Mouse (Mus musculus): ENCODE measurements around the gene Tnk2. TPM values are rescaled to one million over a fixed set of nuclear protein-coding genes. Genes with fewer than 3 reads are reported as not detected.
A peak's percentile ranks its signal among the peaks of the same experiment; 100 is the strongest.

The Tnk2 gene
- polyA plus RNA-seq, 1 experiment from 2014 or later = 4.5 TPM

- H3K9ac ChIP-seq = no peak overlapping the region
- H3K4me3 ChIP-seq (replicated peaks) = no peak overlapping the region
- no peaks in the 10 kb centered on the region for H3K27me3 ChIP-seq
- H3K9me3 ChIP-seq (replicated peaks) = no peaks in the 10 kb centered on the region
- no peak overlapping the region for H3K4me2 ChIP-seq
- WGBS (ENCODE audit: insufficient replicate concordance) = 48% methylated on average over 1 of the region's 1 CpGs
- H3K4me1 ChIP-seq (replicated peaks) = peaks cover 91% of the 10 kb centered on the region
- no peaks in the 10 kb centered on the region for H3K36me3 ChIP-seq (replicated peaks)
- H3K27ac ChIP-seq (replicated peaks) = peak overlapping the region; percentile 48; the same call in 1 of the 2 replicates
- ATAC-seq (ENCODE audit: insufficient read depth) = no peak
Measured at GRCm38 (mm10) chr16:32660095-32660494, 16.4 kb downstream of the Tnk2 start.

DNA sequence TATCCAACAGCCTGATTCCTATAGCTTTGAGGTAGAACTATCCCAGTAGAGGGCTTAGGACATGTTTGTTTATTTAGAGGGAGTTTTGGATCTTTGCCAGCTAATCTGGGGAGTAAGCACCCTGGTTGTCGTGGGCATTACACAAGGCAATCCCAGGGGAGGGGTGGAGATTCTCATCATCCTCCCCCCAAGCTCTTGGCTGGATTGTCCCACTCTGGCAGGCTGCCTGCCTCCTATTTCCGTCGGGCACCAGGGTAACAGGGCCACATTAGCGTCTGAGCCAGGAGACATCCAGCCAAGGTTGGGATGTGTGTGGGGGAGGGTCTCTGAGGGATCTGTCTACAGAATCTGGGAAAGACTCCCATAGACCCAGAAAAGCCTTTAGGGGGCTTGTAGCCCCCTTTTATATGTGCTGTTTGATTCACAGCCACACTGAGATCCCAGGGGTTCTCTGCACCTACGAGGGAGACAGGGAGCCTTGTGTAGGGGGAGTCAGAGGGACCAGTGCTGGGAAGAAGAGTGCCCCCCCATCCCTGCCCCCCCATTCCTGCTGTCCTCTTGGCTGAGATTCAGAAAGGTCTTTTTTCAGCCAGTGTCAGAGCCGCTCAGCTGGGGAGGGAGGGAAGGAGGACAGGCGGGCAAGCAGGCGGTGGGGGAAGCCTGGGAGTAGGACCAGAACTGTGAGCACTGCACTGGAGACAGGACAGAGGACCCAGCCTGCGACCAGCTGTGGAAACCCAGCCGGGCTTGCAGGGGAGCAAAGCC, 17.1 kb downstream of the Tnk2 start:
- no peaks in the 10 kb centered on the region for H3K9me3 ChIP-seq (replicated peaks)
- peak; percentile 10; the same call in 1 of the 2 replicates for ATAC-seq (ENCODE audit: insufficient read depth)

DNA sequence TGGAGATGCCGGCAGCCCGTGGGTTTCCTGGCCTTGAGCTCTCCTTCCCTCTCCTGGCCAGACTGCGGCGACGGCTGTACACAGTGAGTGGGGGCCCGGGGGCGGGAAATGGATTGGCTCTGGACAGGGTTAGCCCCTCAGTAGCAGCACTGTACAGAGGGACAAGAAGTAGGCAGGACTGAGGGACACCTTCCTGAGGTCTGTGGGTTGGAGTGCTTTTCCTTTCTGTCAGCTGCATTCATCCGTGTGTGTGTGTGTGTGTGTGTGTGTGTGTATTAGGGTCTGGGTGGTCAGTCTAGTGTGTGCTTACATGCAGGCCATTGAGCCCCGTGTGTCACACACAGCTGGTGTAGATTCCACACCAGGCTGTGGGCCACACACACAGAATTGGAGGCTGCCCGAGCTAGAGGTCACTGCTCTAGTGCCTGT, 17.8 kb downstream of the Tnk2 start:
- WGBS (ENCODE audit: insufficient replicate concordance) = 45% methylated on average over 10 of the region's 10 CpGs
- Histone ChIP-seq H3K4me1 (replicated peaks) (peaks cover 99% of the 10 kb centered on the region), H3K4me2 (no peak overlapping the region; the same call in 1 of the 2 replicates), H3K4me3 (replicated peaks) (no peak overlapping the region), H3K9me3 (replicated peaks) (no peaks in the 10 kb centered on the region), H3K27me3 (no peaks in the 10 kb centered on the region), H3K9ac (no peak overlapping the region), H3K36me3 (replicated peaks) (no peaks in the 10 kb centered on the region), H3K27ac (replicated peaks) (0 out of 2 replicates have a peak overlapping the region, but pooled peaks have one; percentile 34)
- ATAC-seq (ENCODE audit: insufficient read depth) = no peak

More for the DNA sequence above, 17.1 kb downstream of the Tnk2 start:
- H3K27ac ChIP-seq (replicated peaks) = peak overlapping the region; percentile 48
- no peak overlapping the region for H3K9ac ChIP-seq
- H3K4me1 ChIP-seq (replicated peaks) = peaks cover 98% of the 10 kb centered on the region
- H3K27me3 ChIP-seq = no peaks in the 10 kb centered on the region
- no peak overlapping the region for H3K4me3 ChIP-seq (replicated peaks)
- 49% methylated on average over 10 of the region's 10 CpGs for WGBS (ENCODE audit: insufficient replicate concordance)
- H3K4me2 ChIP-seq = no peak overlapping the region
- H3K36me3 ChIP-seq (replicated peaks) = no peaks in the 10 kb centered on the region

- no peak for ATAC-seq (ENCODE audit: insufficient read depth)
- no peaks in the 10 kb centered on the region for H3K9me3 ChIP-seq (replicated peaks)
- no peak overlapping the region for H3K4me3 ChIP-seq (replicated peaks)
- no peaks in the 10 kb centered on the region for H3K27me3 ChIP-seq
- no peak overlapping the region for H3K9ac ChIP-seq
- H3K27ac ChIP-seq (replicated peaks) = no peak overlapping the region
- WGBS (ENCODE audit: insufficient replicate concordance) = 75% methylated on average over 7 of the region's 7 CpGs
- no peaks in the 10 kb centered on the region for H3K36me3 ChIP-seq (replicated peaks)
- no peak overlapping the region for H3K4me2 ChIP-seq
- peaks cover 99% of the 10 kb centered on the region for H3K4me1 ChIP-seq (replicated peaks)
Measured at GRCm38 (mm10) chr16:32662372-32662771, 18.7 kb downstream of the Tnk2 start.

GRCm38 (mm10) chr16:32663231-32663858, 19.7 kb downstream of the Tnk2 start:
- WGBS (ENCODE audit: insufficient replicate concordance) = 77% methylated on average over 9 of the region's 9 CpGs
- Histone ChIP-seq H3K27ac (replicated peaks) (peak overlapping the region; percentile 95), H3K9ac (peak overlapping the region; percentile 9; the same call in 1 of the 2 replicates), H3K4me3 (replicated peaks) (no peak overlapping the region), H3K36me3 (replicated peaks) (no peaks in the 10 kb centered on the region), H3K27me3 (no peaks in the 10 kb centered on the region), H3K4me1 (replicated peaks) (peaks cover 100% of the 10 kb centered on the region), H3K9me3 (replicated peaks) (no peaks in the 10 kb centered on the region), H3K4me2 (no peak overlapping the region)
- no peak for ATAC-seq (ENCODE audit: insufficient read depth)

DNA sequence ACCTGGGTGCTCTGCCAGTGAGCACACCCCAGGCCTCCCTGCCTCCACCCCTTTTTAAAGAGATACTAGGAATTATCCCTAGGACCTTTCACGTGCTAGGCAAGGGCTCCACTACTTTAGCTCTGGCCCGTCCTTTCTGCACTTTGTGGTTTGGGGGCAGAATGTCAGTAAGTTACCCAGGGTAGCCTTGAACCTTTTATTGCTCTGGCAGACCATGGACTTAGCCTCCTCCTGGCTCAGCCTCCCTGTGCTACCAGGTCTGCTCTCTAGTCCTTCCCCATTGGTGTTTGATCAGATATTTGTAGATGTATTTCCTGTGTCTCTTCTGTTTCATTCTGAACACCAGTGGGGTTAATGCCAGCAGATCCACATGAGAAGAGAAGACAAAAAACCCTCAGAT, 20.5 kb downstream of the Tnk2 start:
- H3K27me3 ChIP-seq = no peaks in the 10 kb centered on the region
- ATAC-seq (ENCODE audit: insufficient read depth) = no peak
- peaks cover 96% of the 10 kb centered on the region for H3K4me1 ChIP-seq (replicated peaks)
- WGBS (ENCODE audit: insufficient replicate concordance) = 25% methylated on average over 2 of the region's 2 CpGs
- no peak overlapping the region for H3K4me3 ChIP-seq (replicated peaks)
- H3K9me3 ChIP-seq (replicated peaks) = no peaks in the 10 kb centered on the region
- H3K27ac ChIP-seq (replicated peaks) = peak overlapping the region; percentile 95
- H3K9ac ChIP-seq = peak overlapping the region; percentile 16; the same call in 1 of the 2 replicates
- peak overlapping the region; percentile 63 for H3K4me2 ChIP-seq
- H3K36me3 ChIP-seq (replicated peaks) = no peaks in the 10 kb centered on the region

GRCm38 (mm10) chr16:32665851-32666665, 22.4 kb downstream of the Tnk2 start:
- H3K27ac ChIP-seq (replicated peaks) = peak overlapping the region; percentile 95
- H3K27me3 ChIP-seq = no peaks in the 10 kb centered on the region
- peaks cover 9% of the 10 kb centered on the region for H3K36me3 ChIP-seq (replicated peaks)
- H3K4me2 ChIP-seq = peak overlapping the region; percentile 63
- peak overlapping the region; percentile 11 for H3K4me3 ChIP-seq (replicated peaks)
- peaks cover 96% of the 10 kb centered on the region for H3K4me1 ChIP-seq (replicated peaks)
- H3K9ac ChIP-seq = peak overlapping the region; percentile 54
- no peaks in the 10 kb centered on the region for H3K9me3 ChIP-seq (replicated peaks)
- peak; percentile 95 for ATAC-seq (ENCODE audit: insufficient read depth)
- WGBS (ENCODE audit: insufficient replicate concordance) = 10% methylated on average over 11 of the region's 11 CpGs

- no peak for ATAC-seq (ENCODE audit: insufficient read depth)
- no peaks in the 10 kb centered on the region for H3K27me3 ChIP-seq
- H3K9me3 ChIP-seq (replicated peaks) = no peaks in the 10 kb centered on the region
- H3K36me3 ChIP-seq (replicated peaks) = peaks cover 18% of the 10 kb centered on the region
- peak overlapping the region; percentile 54 for H3K9ac ChIP-seq
- peak overlapping the region; percentile 11; the same call in 1 of the 2 replicates for H3K4me3 ChIP-seq (replicated peaks)
- H3K27ac ChIP-seq (replicated peaks) = peak overlapping the region; percentile 95
- H3K4me1 ChIP-seq (replicated peaks) = peaks cover 96% of the 10 kb centered on the region
- peak overlapping the region; percentile 63 for H3K4me2 ChIP-seq
- 46% methylated on average over 9 of the region's 9 CpGs for WGBS (ENCODE audit: insufficient replicate concordance)
Measured at GRCm38 (mm10) chr16:32666671-32667551, 23.2 kb downstream of the Tnk2 start.

DNA sequence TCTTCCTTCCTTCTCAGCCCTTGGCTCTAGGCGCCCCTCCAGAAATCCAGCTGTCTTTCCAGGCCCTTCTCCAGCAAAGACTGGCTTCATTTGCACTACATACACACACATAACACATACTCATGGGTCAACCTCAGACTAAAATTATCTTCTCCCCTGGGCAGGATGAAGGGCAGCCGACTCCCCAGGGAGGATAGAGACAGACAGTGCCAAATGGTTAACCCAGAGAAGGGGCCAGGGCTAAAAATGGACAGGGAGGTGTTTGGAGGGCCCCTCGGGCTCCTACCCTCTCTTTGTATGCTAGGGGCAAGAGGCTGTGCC, 23.8 kb downstream of the Tnk2 start:
- Histone ChIP-seq H3K4me1 (replicated peaks) (peaks cover 96% of the 10 kb centered on the region), H3K4me2 (no peak overlapping the region), H3K9ac (peak overlapping the region; percentile 19; the same call in 1 of the 2 replicates), H3K27ac (replicated peaks) (peak overlapping the region; percentile 95), H3K9me3 (replicated peaks) (no peaks in the 10 kb centered on the region), H3K4me3 (replicated peaks) (no peak overlapping the region), H3K36me3 (replicated peaks) (peaks cover 18% of the 10 kb centered on the region), H3K27me3 (no peaks in the 10 kb centered on the region)
- ATAC-seq (ENCODE audit: insufficient read depth) = no peak
- WGBS (ENCODE audit: insufficient replicate concordance) = 63% methylated on average over 3 of the region's 3 CpGs

DNA sequence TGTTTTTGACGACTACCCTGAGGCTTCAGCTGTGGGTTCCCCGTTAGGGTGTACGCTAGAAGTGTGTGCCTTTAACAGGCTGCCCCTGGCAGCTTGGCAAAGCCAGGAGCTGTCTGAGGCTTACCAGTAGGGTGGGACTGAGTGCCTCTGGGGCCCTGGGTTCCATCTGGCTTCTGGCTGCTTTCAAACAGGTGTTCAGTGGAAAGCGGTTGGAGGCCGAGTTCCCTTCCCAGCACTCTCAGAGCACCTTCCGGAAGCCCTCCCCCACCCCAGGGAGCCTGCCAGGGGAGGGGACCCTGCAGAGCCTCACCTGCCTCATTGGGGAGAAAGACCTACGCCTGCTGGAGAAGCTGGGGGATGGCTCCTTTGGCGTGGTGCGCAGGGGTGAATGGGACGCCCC, 24.4 kb downstream of the Tnk2 start:
- Histone ChIP-seq H3K36me3 (replicated peaks) (peaks cover 18% of the 10 kb centered on the region), H3K9me3 (replicated peaks) (no peaks in the 10 kb centered on the region), H3K9ac (no peak overlapping the region), H3K27ac (replicated peaks) (peak overlapping the region; percentile 95), H3K27me3 (no peaks in the 10 kb centered on the region), H3K4me1 (replicated peaks) (peaks cover 96% of the 10 kb centered on the region), H3K4me3 (replicated peaks) (no peak overlapping the region), H3K4me2 (no peak overlapping the region)
- no peak for ATAC-seq (ENCODE audit: insufficient read depth)
- WGBS (ENCODE audit: insufficient replicate concordance) = 73% methylated on average over 10 of the region's 10 CpGs
